Mouse (Mus musculus): ENCODE measurements around the gene Gm42669.

The Gm42669 gene

GRCm38 (mm10) chr5:107521386-107521785, 14.0 kb downstream of the Gm42669 start:
- DNase-seq (ENCODE audit: low read depth, low spot score): no peak

- DNase-seq (ENCODE audit: low read depth, low spot score): no peak
Measured at GRCm38 (mm10) chr5:107521897-107522296, 14.5 kb downstream of the Gm42669 start.

GRCm38 (mm10) chr5:107524281-107524680, 16.9 kb downstream of the Gm42669 start:
- peak; percentile 65 for DNase-seq (ENCODE audit: low read depth, low spot score)

GRCm38 (mm10) chr5:107528856-107529255, 21.4 kb downstream of the Gm42669 start:
- DNase-seq (ENCODE audit: low read depth, low spot score): peak; percentile 37

GRCm38 (mm10) chr5:107533590-107533989, 26.2 kb downstream of the Gm42669 start:
- no peak for DNase-seq (ENCODE audit: low read depth, low spot score)

GRCm38 (mm10) chr5:107534581-107534980, 27.2 kb downstream of the Gm42669 start, which contains the start of gene 1700028K03Rik:
1700028K03Rik (plus strand) TSS chr5:107534709.
- DNase-seq (ENCODE audit: low read depth, low spot score): peak; percentile 8

GRCm38 (mm10) chr5:107541696-107542095, 34.3 kb downstream of the Gm42669 start:
- DNase-seq (ENCODE audit: low read depth, low spot score): no peak

GRCm38 (mm10) chr5:107545927-107546326, 38.5 kb downstream of the Gm42669 start:
- DNase-seq (ENCODE audit: low read depth, low spot score): peak; percentile 71

- no peak for DNase-seq (ENCODE audit: low read depth, low spot score)
Measured at GRCm38 (mm10) chr5:107547955-107548354, 40.5 kb downstream of the Gm42669 start.

- DNase-seq (ENCODE audit: low read depth, low spot score): no peak
Measured at GRCm38 (mm10) chr5:107548444-107548843, 41.0 kb downstream of the Gm42669 start.

- peak; percentile 40 for DNase-seq (ENCODE audit: low read depth, low spot score)
Measured at GRCm38 (mm10) chr5:107554336-107554735, 46.9 kb downstream of the Gm42669 start.

- no peak for DNase-seq (ENCODE audit: low read depth, low spot score)
Measured at GRCm38 (mm10) chr5:107556969-107557368, 49.5 kb downstream of the Gm42669 start.

- no peak for DNase-seq (ENCODE audit: low read depth, low spot score)
Measured at GRCm38 (mm10) chr5:107569148-107569547, 61.7 kb downstream of the Gm42669 start.

- peak; percentile 89 for DNase-seq (ENCODE audit: low read depth, low spot score)
Measured at GRCm38 (mm10) chr5:107597301-107598077, 90.1 kb downstream of the Gm42669 start, which contains the start of the genes Rpap2 and Glmn. Rpap2 (plus strand) TSS chr5:107597373. Glmn (minus strand) TSS chr5:107597888.

- DNase-seq (ENCODE audit: low read depth, low spot score): peak; percentile 38
Measured at GRCm38 (mm10) chr5:107598380-107598779, 91.0 kb downstream of the Gm42669 start.

- DNase-seq (ENCODE audit: low read depth, low spot score): peak; percentile 82
Measured at GRCm38 (mm10) chr5:107611224-107611623, 103.8 kb downstream of the Gm42669 start.

- DNase-seq (ENCODE audit: low read depth, low spot score): no peak
Measured at GRCm38 (mm10) chr5:107617986-107618385, 110.6 kb downstream of the Gm42669 start.

GRCm38 (mm10) chr5:107621327-107621726, 113.9 kb downstream of the Gm42669 start:
- DNase-seq (ENCODE audit: low read depth, low spot score): no peak
